Mouse (Mus musculus) heart, embryonic 12.5 days (tissue): Measurements from ENCODE around the gene Itgb4. TPM values are rescaled to one million over a fixed set of nuclear protein-coding genes. Genes with fewer than 3 reads are reported as not detected.
"Not testable (repeated sequence)": the region's sequence is repeated elsewhere in the genome, so short reads cannot be mapped to it uniquely, and the experiment has no call there.

Experiments
- ATAC-seq: fragments of 200-750 bp; cut with Nextera tagmentation; 2 replicates; pipeline ENCODE4 v1.8.0; 2017; ENCODE audit warnings: moderate TSS enrichment, moderate library complexity; ENCODE audit not compliant: insufficient number of reproducible peaks, low FRiP score
- H3K27ac ChIP-seq: fragments of 300-500 bp; sonication (generic); 2 replicates; pipeline ENCODE4 v1.5.1; 2016; ENCODE audit warnings: mild to moderate bottlenecking, moderate library complexity; ENCODE audit not compliant: poor library complexity, severe bottlenecking
- H3K27me3 ChIP-seq: fragments of 300-500 bp; sonication (generic); replicated peaks from 2 replicates; pipeline ENCODE4 v1.6.1; 2016; ENCODE audit warnings: mild to moderate bottlenecking, moderate library complexity
- H3K36me3 ChIP-seq: fragments of 300-500 bp; sonication (generic); 2 replicates; pipeline ENCODE4 v1.6.1; 2016; ENCODE audit warnings: mild to moderate bottlenecking, moderate library complexity
- H3K4me1 ChIP-seq: fragments of 300-500 bp; sonication (generic); replicated peaks from 2 replicates; pipeline ENCODE4 v1.6.1; 2016; ENCODE audit warnings: mild to moderate bottlenecking
- H3K4me2 ChIP-seq: fragments of 300-500 bp; sonication (generic); 2 replicates; pipeline ENCODE4 v1.6.1; 2016; ENCODE audit warnings: mild to moderate bottlenecking, moderate library complexity
- H3K4me3 ChIP-seq: fragments of 300-500 bp; sonication (generic); 2 replicates; pipeline ENCODE4 v1.5.1; 2016; ENCODE audit warnings: mild to moderate bottlenecking
- H3K9ac ChIP-seq: fragments of 300-500 bp; sonication (generic); 2 replicates; pipeline ENCODE4 v1.6.1; 2016; ENCODE audit warnings: mild to moderate bottlenecking, moderate library complexity
- H3K9me3 ChIP-seq: fragments of 300-500 bp; sonication (generic); replicated peaks from 2 replicates; pipeline ENCODE4 v1.6.1; 2016; ENCODE audit warnings: mild to moderate bottlenecking, moderate library complexity
- WGBS: fragments of 180-500 bp; shearing (Covaris S2); methylation state at CpG from one replicate; pipeline ENCODE4 v1.1.7; 2016; 5-methylcytosine and 5-hydroxymethylcytosine counted together
- polyA plus RNA-seq: library from polyadenylated mRNA; unstranded; fragments of >200 nt; fragmentation: Nextera tagmentation; extraction: Ambion mirVana; gene quantifications from 2 replicates; pipeline ENCODE4 v1.2.1, GENCODE M21; 2016

Gene Itgb4
- polyA plus RNA-seq, 1 experiment from 2014 or later, result 2.0 TPM

DNA sequence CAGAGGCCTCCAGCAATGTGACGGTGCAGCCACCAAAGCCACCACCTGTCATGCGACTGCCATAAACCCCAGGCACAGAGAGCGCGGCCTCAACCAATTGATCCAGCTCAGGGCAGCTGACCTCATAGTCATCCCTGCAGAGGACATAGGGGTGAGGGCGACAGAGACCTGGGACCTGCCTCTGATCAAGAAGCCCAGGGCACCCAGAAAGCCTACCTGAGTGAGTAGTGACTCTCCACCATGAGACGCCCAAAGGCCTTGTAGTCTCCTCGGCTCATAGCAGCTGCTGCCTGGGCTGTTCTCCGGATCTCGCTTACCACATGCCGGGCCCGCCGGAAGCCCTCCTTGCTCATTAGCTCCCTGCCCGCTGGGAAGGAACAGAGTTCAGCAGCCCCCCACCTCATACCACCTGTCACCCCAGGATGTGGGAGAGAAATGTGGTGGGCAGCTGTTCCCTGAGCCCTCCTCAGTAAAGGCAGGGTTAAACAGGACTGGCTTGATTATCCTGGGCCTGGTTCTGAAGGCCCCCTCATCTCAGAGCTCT is 34.4 kb downstream of the Itgb4 start:
- no peak overlapping the region for H3K27ac ChIP-seq
- 92% methylated on average over 13 of the region's 13 CpGs for WGBS
- peaks cover 28% of the 10 kb centered on the region for H3K4me1 ChIP-seq
- H3K36me3 ChIP-seq, result peaks cover 39% of the 10 kb centered on the region
- no peaks in the 10 kb centered on the region for H3K27me3 ChIP-seq
- no peaks in the 10 kb centered on the region for H3K9me3 ChIP-seq
- H3K9ac ChIP-seq, result no peak overlapping the region
- no peak overlapping the region for H3K4me2 ChIP-seq
- no peak overlapping the region for H3K4me3 ChIP-seq
- ATAC-seq, result no peak

DNA sequence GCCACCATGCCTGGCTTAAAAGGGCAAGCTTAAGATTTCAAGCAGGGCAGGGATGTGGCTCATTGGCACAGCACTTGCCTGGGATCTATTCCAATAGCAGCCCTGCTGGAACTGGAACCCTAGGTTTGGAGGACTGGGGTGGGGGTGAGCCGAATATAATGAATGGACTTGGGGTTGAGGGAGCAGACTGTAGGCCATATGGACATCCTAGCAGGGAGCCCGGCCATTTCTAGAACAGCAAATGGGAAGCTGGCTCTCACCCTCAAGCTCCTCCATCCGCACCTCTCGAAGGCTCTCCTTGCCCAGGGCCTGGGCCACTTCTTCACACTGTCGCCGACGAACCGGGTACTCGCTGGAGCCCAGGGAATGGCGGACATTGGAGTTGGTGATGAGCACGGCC is 35.2 kb downstream of the Itgb4 start:
- Histone ChIP-seq H3K27me3 (no peaks in the 10 kb centered on the region), H3K4me3 (no peak overlapping the region), H3K4me2 (no peak overlapping the region), H3K9me3 (no peaks in the 10 kb centered on the region), H3K4me1 (peaks cover 28% of the 10 kb centered on the region), H3K9ac (no peak overlapping the region), H3K36me3 (peaks cover 39% of the 10 kb centered on the region), H3K27ac (no peak overlapping the region)
- ATAC-seq, result no peak
- 90% methylated on average over 11 of the region's 11 CpGs for WGBS

DNA sequence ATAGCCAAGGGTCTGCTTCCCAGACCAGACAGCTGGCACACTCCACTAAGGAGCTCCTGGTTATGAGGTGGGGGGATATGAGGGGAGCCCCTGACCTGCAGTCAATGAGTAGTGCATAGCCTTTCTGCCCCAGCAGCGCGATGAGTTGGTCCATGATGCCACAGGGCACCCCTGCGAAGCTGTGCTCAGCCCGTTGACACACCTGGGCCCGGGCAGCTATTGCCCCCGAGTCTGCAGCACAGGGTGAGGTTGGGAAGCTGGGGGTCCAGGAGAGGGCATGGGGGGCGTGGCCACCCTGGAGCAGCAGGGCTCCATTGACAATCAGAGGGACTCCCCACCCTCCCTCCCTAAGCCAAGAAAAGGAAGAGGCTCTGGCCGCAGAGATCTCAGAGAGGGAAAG is 35.6 kb downstream of the Itgb4 start:
- no peak overlapping the region for H3K9ac ChIP-seq
- no peak overlapping the region for H3K27ac ChIP-seq
- no peaks in the 10 kb centered on the region for H3K27me3 ChIP-seq
- no peak for ATAC-seq
- 90% methylated on average over 8 of the region's 8 CpGs for WGBS
- no peak overlapping the region for H3K4me3 ChIP-seq
- H3K36me3 ChIP-seq, result peaks cover 39% of the 10 kb centered on the region
- peaks cover 25% of the 10 kb centered on the region for H3K4me1 ChIP-seq
- no peaks in the 10 kb centered on the region for H3K9me3 ChIP-seq
- no peak overlapping the region for H3K4me2 ChIP-seq

- no peak for ATAC-seq
- H3K9me3 ChIP-seq, result no peaks in the 10 kb centered on the region
- H3K4me2 ChIP-seq, result no peak overlapping the region
- no peaks in the 10 kb centered on the region for H3K27me3 ChIP-seq
- no peak overlapping the region for H3K4me3 ChIP-seq
- peaks cover 17% of the 10 kb centered on the region for H3K4me1 ChIP-seq
- peaks cover 39% of the 10 kb centered on the region for H3K36me3 ChIP-seq
- H3K27ac ChIP-seq, result no peak overlapping the region
- no peak overlapping the region for H3K9ac ChIP-seq
- 75% methylated on average over 5 of the region's 5 CpGs for WGBS
Observed at GRCm38 (mm10) chr11:116010948-116011347, 36.4 kb downstream of the Itgb4 start.

GRCm38 (mm10) chr11:116011529-116012261 is 37.2 kb downstream of the Itgb4 start:
- H3K27ac ChIP-seq, result peak overlapping the region; percentile 91
- H3K27me3 ChIP-seq, result no peaks in the 10 kb centered on the region
- 26% methylated on average over 14 of the region's 14 CpGs for WGBS
- peak overlapping the region; percentile 89 for H3K9ac ChIP-seq
- H3K4me2 ChIP-seq, result peak overlapping the region; percentile 83
- H3K4me1 ChIP-seq, result peaks cover 15% of the 10 kb centered on the region
- no peaks in the 10 kb centered on the region for H3K9me3 ChIP-seq
- H3K4me3 ChIP-seq, result peak overlapping the region; percentile 77
- H3K36me3 ChIP-seq, result peaks cover 38% of the 10 kb centered on the region
- no peak for ATAC-seq

DNA sequence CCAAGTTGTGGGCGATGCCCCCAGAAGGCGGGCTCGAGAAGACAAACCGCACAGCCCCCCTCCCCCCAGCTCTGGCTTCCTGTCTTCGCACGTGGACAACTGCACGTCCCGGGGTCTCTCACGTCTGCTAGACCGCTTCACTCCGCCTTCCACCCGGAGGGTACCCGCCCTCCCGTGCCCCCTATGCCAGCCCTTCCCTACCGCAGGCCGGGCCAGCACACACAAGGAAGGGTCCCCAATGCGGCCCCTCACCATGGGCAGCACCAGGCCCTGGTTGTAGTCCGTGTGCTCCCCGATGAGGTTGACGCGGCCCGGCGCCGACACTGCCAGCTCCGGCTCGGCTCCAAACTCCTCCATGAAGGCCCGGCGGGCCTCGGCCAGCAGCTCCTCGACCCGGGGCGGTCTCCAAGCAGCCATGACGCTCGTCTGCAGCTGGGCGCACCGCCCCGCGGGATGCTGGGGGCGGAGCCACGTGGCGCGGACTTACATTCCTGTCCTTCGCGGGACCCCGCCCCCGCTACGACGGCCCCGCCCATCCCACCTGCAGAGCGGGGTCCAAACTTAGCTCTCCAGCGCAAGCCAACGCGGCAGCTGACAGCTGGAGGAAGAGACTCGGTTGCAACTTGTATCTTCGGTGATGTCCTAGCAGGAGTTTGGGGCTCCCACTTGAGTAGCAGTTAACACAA is 37.9 kb downstream of the Itgb4 start, which contains the start of gene Galk1:
Gene Galk1, minus strand, starts transcription at position 458 of the 686 bp plus-strand sequence.
- under 1% methylated on average over 55 of the region's 55 CpGs for WGBS

GRCm38 (mm10) chr11:116014821-116015220 is 40.3 kb downstream of the Itgb4 start:
- 69% methylated on average over 8 of the region's 8 CpGs for WGBS
- no peaks in the 10 kb centered on the region for H3K27me3 ChIP-seq
- H3K4me2 ChIP-seq, result no peak overlapping the region
- H3K4me3 ChIP-seq, result no peak overlapping the region
- no peak overlapping the region for H3K27ac ChIP-seq
- no peak overlapping the region for H3K9ac ChIP-seq
- no peaks in the 10 kb centered on the region for H3K9me3 ChIP-seq
- H3K4me1 ChIP-seq, result peaks cover 15% of the 10 kb centered on the region
- H3K36me3 ChIP-seq, result peaks cover 7% of the 10 kb centered on the region
- no peak for ATAC-seq

More for the DNA sequence above, 37.9 kb downstream of the Itgb4 start, which contains the start of gene Galk1:
- H3K4me1 ChIP-seq, result peaks cover 15% of the 10 kb centered on the region
- peak within 1 kb of the TSS; percentile 83 for H3K4me2 ChIP-seq
- ATAC-seq, result peak; percentile 94
- H3K9me3 ChIP-seq, result no peaks in the 10 kb centered on the region
- H3K27me3 ChIP-seq, result no peaks in the 10 kb centered on the region
- H3K36me3 ChIP-seq, result peaks cover 30% of the 10 kb centered on the region
- H3K4me3 ChIP-seq, result peak within 1 kb of the TSS; percentile 77
- peak within 1 kb of the TSS; percentile 91 for H3K27ac ChIP-seq
- peak within 1 kb of the TSS; percentile 89 for H3K9ac ChIP-seq

GRCm38 (mm10) chr11:116018106-116018505 is 43.6 kb downstream of the Itgb4 start:
- Histone ChIP-seq H3K27ac (no peak overlapping the region), H3K36me3 (peaks cover 14% of the 10 kb centered on the region), H3K4me1 (peaks cover 2% of the 10 kb centered on the region), H3K9ac (no peak overlapping the region), H3K4me3 (no peak overlapping the region), H3K27me3 (no peaks in the 10 kb centered on the region), H3K4me2 (no peak overlapping the region), H3K9me3 (no peaks in the 10 kb centered on the region)
- WGBS, result 24% methylated on average over 6 of the region's 6 CpGs
- no peak for ATAC-seq

DNA sequence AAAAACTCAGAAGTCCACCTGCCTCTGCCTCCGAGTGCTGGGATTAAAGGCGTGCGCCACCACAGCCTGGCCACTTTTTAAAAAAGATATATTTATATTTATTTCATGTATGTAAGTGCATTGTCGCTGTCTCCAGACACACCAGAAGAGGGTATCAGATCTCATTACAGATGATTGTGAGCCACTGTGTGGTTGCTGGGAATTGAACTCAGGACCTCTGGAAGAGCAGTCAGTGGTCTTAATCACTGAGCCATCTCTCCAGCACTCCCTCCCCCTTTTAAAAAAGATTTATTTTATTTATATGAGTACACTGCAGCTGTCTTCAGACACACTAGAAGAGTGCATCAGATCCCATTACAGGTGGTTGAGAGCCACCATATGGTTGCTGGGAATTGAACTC is 44.4 kb downstream of the Itgb4 start:
- H3K4me3 ChIP-seq, H3K4me2 ChIP-seq, H3K27ac ChIP-seq, H3K9ac ChIP-seq, ATAC-seq, H3K4me1 ChIP-seq, H3K27me3 ChIP-seq, H3K9me3 ChIP-seq: not testable (repeated sequence)
- peaks cover 18% of the 10 kb centered on the region for H3K36me3 ChIP-seq
- WGBS, result 92% methylated on average over 4 of the region's 4 CpGs

GRCm38 (mm10) chr11:116019360-116019791 is 44.9 kb downstream of the Itgb4 start:
- no peaks in the 10 kb centered on the region for H3K27me3 ChIP-seq
- H3K4me1 ChIP-seq, result no peaks in the 10 kb centered on the region
- H3K36me3 ChIP-seq, result peaks cover 18% of the 10 kb centered on the region
- H3K9ac ChIP-seq, result no peak overlapping the region
- no peak overlapping the region for H3K4me3 ChIP-seq
- WGBS, result 63% methylated on average over 1 of the region's 1 CpGs
- no peak overlapping the region for H3K4me2 ChIP-seq
- no peak for ATAC-seq
- H3K27ac ChIP-seq, result no peak overlapping the region
- H3K9me3 ChIP-seq, result no peaks in the 10 kb centered on the region

DNA sequence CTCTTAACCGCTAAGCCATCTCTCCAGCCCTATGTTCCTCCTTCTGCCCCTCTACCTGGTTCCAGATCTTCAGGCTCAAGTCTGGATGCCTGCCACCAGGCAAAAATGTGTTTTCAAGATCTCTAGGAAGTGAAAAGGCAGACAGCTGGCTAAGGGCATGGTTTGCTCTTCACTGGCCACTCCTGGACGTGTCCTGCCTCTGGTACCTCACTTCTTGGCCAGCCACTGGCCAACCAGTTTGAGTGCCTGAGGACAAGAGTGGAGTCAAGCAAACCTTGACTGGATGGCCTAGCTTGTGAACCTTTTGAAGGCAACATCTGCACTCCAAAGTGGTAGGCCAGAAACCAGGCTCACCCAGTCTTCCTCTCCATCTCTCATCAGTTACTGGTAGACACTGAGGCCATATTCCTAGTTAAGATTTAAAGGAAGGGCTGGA is 45.5 kb downstream of the Itgb4 start:
- H3K27me3 ChIP-seq, result no peaks in the 10 kb centered on the region
- no peaks in the 10 kb centered on the region for H3K4me1 ChIP-seq
- no peak for ATAC-seq
- H3K9me3 ChIP-seq, result no peaks in the 10 kb centered on the region
- peaks cover 18% of the 10 kb centered on the region for H3K36me3 ChIP-seq
- no peak overlapping the region for H3K27ac ChIP-seq
- no peak overlapping the region for H3K4me3 ChIP-seq
- no peak overlapping the region for H3K4me2 ChIP-seq
- WGBS, result 67% methylated on average over 2 of the region's 2 CpGs
- no peak overlapping the region for H3K9ac ChIP-seq
